In the genomic region with DNA sequence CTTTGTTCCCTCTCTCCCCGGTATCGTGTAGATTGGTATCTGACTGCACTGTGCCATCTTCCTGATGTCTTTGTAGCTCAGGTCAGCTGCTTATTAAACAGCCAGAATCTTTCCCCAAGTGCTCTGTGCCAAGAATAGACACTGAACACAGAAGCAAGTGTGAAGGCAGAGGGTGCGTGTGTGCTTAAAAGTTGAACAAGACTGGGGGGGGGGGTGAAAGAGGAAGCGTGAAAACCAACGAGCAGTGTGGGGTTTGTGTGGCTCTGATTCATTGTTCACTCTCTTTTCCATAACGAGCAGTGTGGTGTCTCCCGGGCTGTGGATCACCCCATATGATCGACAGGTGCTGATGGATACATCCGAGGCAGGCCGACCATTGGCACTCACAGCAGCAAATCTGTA, we compare ENCODE assay signal across 12 mouse cellular contexts. TPM values are rescaled to one million over a fixed set of nuclear protein-coding genes. Genes with fewer than 3 reads are reported as not detected.
DNase-seq lines count a peak whose midpoint lies in the region; ATAC-seq and TF ChIP-seq lines count a peak whose summit lies in the region.
"Had no signal": no experiment of that assay in that cellular context is flagged by ENCODE, and none has a peak within 500 bp of the region (broad histone marks: within the 10 kb centered on the region; RNA-seq: fewer than 3 reads in every experiment).

No protein-coding gene starts in this region.

- no peaks in the 10 kb centered on the region for H3K36me3 ChIP-seq in heart, embryonic 10.5 days
- H3K36me3 ChIP-seq in midbrain, embryonic 15.5 days (replicated peaks): no peaks in the 10 kb centered on the region
- H3K36me3 ChIP-seq: forebrain, embryonic 15.5 days; hindbrain, embryonic 13.5 days had no signal

- TF ChIP-seq POLR2A in lung, adult 2 months (IDR thresholded peaks at IDR 0.05; ENCODE audit: borderline replicate concordance, extremely low read depth, low read depth, low read length): no peak

- no peaks in the 10 kb centered on the region for H3K27me3 ChIP-seq in heart, embryonic 10.5 days (ENCODE audit: insufficient read depth, poor library complexity, severe bottlenecking)
- no peaks in the 10 kb centered on the region for H3K27me3 ChIP-seq in midbrain, embryonic 15.5 days (replicated peaks)
- H3K27me3 ChIP-seq: forebrain, embryonic 15.5 days; hindbrain, embryonic 13.5 days had no signal

- peak overlapping the region; percentile 67 for H3K27ac ChIP-seq in heart, embryonic 10.5 days
- peak overlapping the region; percentile 16; the same call in 1 of the 2 replicates for H3K27ac ChIP-seq in midbrain, embryonic 15.5 days
- H3K27ac ChIP-seq: forebrain, embryonic 15.5 days; hindbrain, embryonic 13.5 days had no signal

- DNase-seq in heart, embryonic 10.5 days (ENCODE audit: low spot score): no peak
- no peak for DNase-seq in heart, postnatal 25 days (ENCODE audit: low spot score)
- DNase-seq in lung, postnatal 36 days: peak; percentile 39
- no peak for DNase-seq in lung, adult 2 months
- DNase-seq in testis, postnatal 10 days (ENCODE audit: low spot score): no peak
- DNase-seq in adrenal gland, postnatal 25 days: no peak
- DNase-seq: cerebellum, adult 11 months had no signal

- intact Hi-C loops in heart, postnatal 25 days (cut with DNase I): no loop called here

- no peak overlapping the region for H3K9ac ChIP-seq in midbrain, embryonic 15.5 days
- H3K9ac ChIP-seq: forebrain, embryonic 15.5 days; hindbrain, embryonic 13.5 days had no signal

- TF ChIP-seq CTCF in lung, adult 2 months (IDR thresholded peaks at IDR 0.05; ENCODE audit: insufficient read depth, low read length): no peak

- peak; percentile 45 for ATAC-seq in common myeloid progenitor, adult 5-6 weeks (replicated peaks; ENCODE audit: low read depth, poor library complexity, severe bottlenecking)
- ATAC-seq in midbrain, embryonic 15.5 days (replicated peaks): 0 out of 2 replicates have a peak, but pooled peaks have one; percentile 37
- ATAC-seq: forebrain, embryonic 15.5 days had no signal

- peaks cover 19% of the 10 kb centered on the region for H3K4me1 ChIP-seq in heart, embryonic 10.5 days
- H3K4me1 ChIP-seq in lung, adult 2 months (ENCODE audit: control insufficient read depth, insufficient read depth, low read length): peaks cover 13% of the 10 kb centered on the region
- H3K4me1 ChIP-seq in midbrain, embryonic 15.5 days: peaks cover 9% of the 10 kb centered on the region; the same call in 1 of the 2 replicates

- 44% methylated on average over 10 of the region's 10 CpGs for WGBS in heart, embryonic 10.5 days
- 16% methylated on average over 10 of the region's 10 CpGs for WGBS in lung, adult 2 months
- 51% methylated on average over 10 of the region's 10 CpGs for WGBS in midbrain, embryonic 15.5 days

- no peak overlapping the region for H3K4me2 ChIP-seq in midbrain, embryonic 15.5 days
- H3K4me2 ChIP-seq: forebrain, embryonic 15.5 days; hindbrain, embryonic 13.5 days had no signal

- no peak overlapping the region for H3K4me3 ChIP-seq in heart, embryonic 10.5 days
- H3K4me3 ChIP-seq in lung, adult 2 months (replicated peaks; ENCODE audit: extremely low read depth, low read depth, low read length): no peak overlapping the region
- H3K4me3 ChIP-seq in midbrain, embryonic 15.5 days: no peak overlapping the region
- H3K4me3 ChIP-seq: forebrain, embryonic 15.5 days; hindbrain, embryonic 13.5 days had no signal

- H3K9me3 ChIP-seq in heart, embryonic 10.5 days: no peaks in the 10 kb centered on the region
- no peaks in the 10 kb centered on the region for H3K9me3 ChIP-seq in midbrain, embryonic 15.5 days
- H3K9me3 ChIP-seq: forebrain, embryonic 15.5 days; hindbrain, embryonic 13.5 days had no signal

RNA-seq across cellular contexts. Expression of gene Klhl5, which starts 4.7 kb away (rescaled TPM):
- 12.9 and 13.0 TPM in 2 replicates for polyA plus RNA-seq in heart, embryonic 10.5 days (2016; fragmentation: Nextera tagmentation; extraction: Ambion mirVana)
- total RNA-seq in heart, postnatal 25 days (2021): 10 to 100 TPM; 13.9 to 14.3 TPM
- 103 and 122 TPM in 2 replicates for polyA plus RNA-seq in lung, adult 2 months (2012; rRNA removed)
- 39.5 and 51.5 TPM in 2 replicates for total RNA-seq in common myeloid progenitor, adult 5-6 weeks (2017)
- 51.9 and 53.0 TPM in 2 replicates for polyA plus RNA-seq in midbrain, embryonic 15.5 days (2015; fragmentation: Nextera tagmentation; extraction: Ambion mirVana)
- 51.4 and 65.8 TPM in 2 replicates for total RNA-seq in adrenal gland, postnatal 25 days (2021)

RNA-seq across cellular contexts. Expression of gene Tmem156, which starts 10.7 kb away (rescaled TPM):
- polyA plus RNA-seq in heart, embryonic 10.5 days (2016; fragmentation: Nextera tagmentation; extraction: Ambion mirVana): 0.12 and 0.13 TPM in 2 replicates
- total RNA-seq in heart, postnatal 25 days (2021): not detected
- polyA plus RNA-seq in lung, adult 2 months (2012; rRNA removed): 0.49 and 1.5 TPM in 2 replicates
- total RNA-seq in common myeloid progenitor, adult 5-6 weeks (2017): 9.6 and 13.0 TPM in 2 replicates
- polyA plus RNA-seq in midbrain, embryonic 15.5 days (2015; fragmentation: Nextera tagmentation; extraction: Ambion mirVana): 0.11 and 0.22 TPM in 2 replicates
- 0.21 TPM in 1 of 2 replicates, not detected in the other for total RNA-seq in adrenal gland, postnatal 25 days (2021)
- polyA plus RNA-seq: embryonic facial prominence, embryonic 11.5 days; hindbrain, embryonic 13.5 days had no signal
